Comparison of ENCODE assay signal across 7 mouse cellular contexts in the genomic region with DNA sequence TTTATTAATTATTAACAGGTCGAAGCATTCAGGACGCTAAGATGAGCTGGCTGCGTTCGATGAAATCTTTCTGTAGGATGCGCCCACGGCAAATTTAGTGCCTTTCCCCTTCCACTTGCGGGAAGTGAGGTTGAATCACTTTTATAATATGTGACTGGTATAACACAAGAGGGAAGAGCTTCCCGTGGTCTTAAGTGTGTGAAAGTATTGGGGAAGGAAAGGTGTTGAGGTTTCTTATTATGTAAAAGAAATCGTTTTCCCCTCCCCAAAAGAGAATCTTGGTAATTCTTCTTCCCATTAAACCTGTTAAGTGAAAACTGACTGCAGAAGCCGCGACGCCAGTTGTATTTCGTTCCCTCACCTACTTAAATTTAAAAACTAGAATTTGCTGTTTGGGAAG.
A peak's percentile ranks its signal among the peaks of the same experiment; 100 is the strongest.
DNase-seq lines count a peak whose midpoint lies in the region; ATAC-seq and TF ChIP-seq lines count a peak whose summit lies in the region.

No protein-coding gene starts in this region.

- H3K27me3 ChIP-seq in lung, embryonic 14.5 days (ENCODE audit: insufficient read depth, low read length): peaks cover 27% of the 10 kb centered on the region
- H3K27me3 ChIP-seq in forebrain, embryonic 14.5 days (replicated peaks; ENCODE audit: control insufficient read depth, insufficient read depth, low read length): peaks cover 24% of the 10 kb centered on the region; the same call in 1 of the 2 replicates
- peaks cover 32% of the 10 kb centered on the region for H3K27me3 ChIP-seq in limb, embryonic 12.5 days
- peaks cover 12% of the 10 kb centered on the region; the same call in 1 of the 2 replicates for H3K27me3 ChIP-seq in small intestine, adult 2 months (ENCODE audit: control insufficient read depth, insufficient read depth, low read length)

- no peak overlapping the region for H3K27ac ChIP-seq in lung, embryonic 14.5 days (ENCODE audit: low read depth)
- no peak overlapping the region for H3K27ac ChIP-seq in forebrain, embryonic 14.5 days (ENCODE audit: low read depth, low read length)
- no peak overlapping the region for H3K27ac ChIP-seq in limb, embryonic 12.5 days
- no peak overlapping the region for H3K27ac ChIP-seq in small intestine, adult 2 months (ENCODE audit: insufficient read depth, low read depth, low read length)

- no peak for TF ChIP-seq CTCF in lung, embryonic 14.5 days (IDR thresholded peaks at IDR 0.05; ENCODE audit: low read depth)
- no peak for TF ChIP-seq CTCF in small intestine, adult 2 months (IDR thresholded peaks at IDR 0.05; ENCODE audit: extremely low read depth, insufficient read length, insufficient replicate concordance, low read depth, low read length)

- no peaks in the 10 kb centered on the region for H3K9me3 ChIP-seq in lung, embryonic 14.5 days (ENCODE audit: low read depth, low read length)
- H3K9me3 ChIP-seq in forebrain, embryonic 14.5 days (replicated peaks; ENCODE audit: control insufficient read depth, low read length): no peaks in the 10 kb centered on the region
- no peaks in the 10 kb centered on the region for H3K9me3 ChIP-seq in limb, embryonic 12.5 days

- peak overlapping the region; percentile 98 for H3K4me2 ChIP-seq in lung, embryonic 14.5 days
- peak overlapping the region; percentile 99 for H3K4me2 ChIP-seq in forebrain, embryonic 14.5 days (ENCODE audit: low read length)
- H3K4me2 ChIP-seq in limb, embryonic 12.5 days: peak overlapping the region; percentile 96

- no peak for ATAC-seq in lung, embryonic 14.5 days (ENCODE audit: insufficient read depth)
- no peak for ATAC-seq in forebrain, embryonic 14.5 days
- no peak for ATAC-seq in limb, embryonic 12.5 days (ENCODE audit: insufficient number of reproducible peaks, insufficient read depth, low FRiP score, low TSS enrichment, low read depth)

- peaks cover 9% of the 10 kb centered on the region; the same call in 1 of the 2 replicates for H3K4me1 ChIP-seq in lung, embryonic 14.5 days (ENCODE audit: insufficient read depth)
- H3K4me1 ChIP-seq in forebrain, embryonic 14.5 days (ENCODE audit: control insufficient read depth, insufficient read depth, low read length): peaks cover 10% of the 10 kb centered on the region
- peaks cover 51% of the 10 kb centered on the region for H3K4me1 ChIP-seq in limb, embryonic 12.5 days (replicated peaks)
- H3K4me1 ChIP-seq in small intestine, adult 2 months (ENCODE audit: control insufficient read depth, insufficient read depth, insufficient read length, low read length): no peaks in the 10 kb centered on the region; the same call in 1 of the 2 replicates

- no peak for TF ChIP-seq POLR2A in small intestine, adult 2 months (IDR thresholded peaks at IDR 0.05; ENCODE audit: low read depth, low read length)

- peak; percentile 23 for DNase-seq in lung, embryonic 14.5 days
- no peak for DNase-seq in lung, postnatal 36 days
- DNase-seq in forebrain, embryonic 14.5 days (ENCODE audit: low spot score): no peak
- no peak for DNase-seq in adrenal gland, postnatal 25 days
- DNase-seq in layer of hippocampus, adult 18-20 months (ENCODE audit: low spot score in 2 of 2): no peak

- 8% methylated on average over 13 of the region's 13 CpGs for WGBS in lung, embryonic 14.5 days
- 16% methylated on average over 13 of the region's 13 CpGs for WGBS in forebrain, embryonic 14.5 days
- WGBS in limb, embryonic 12.5 days: 2% methylated on average over 13 of the region's 13 CpGs
- 21% methylated on average over 13 of the region's 13 CpGs for whole genome bisulfite sequencing in small intestine, adult 2 months

- H3K9ac ChIP-seq in lung, embryonic 14.5 days: no peak overlapping the region
- peak overlapping the region; percentile 69 for H3K9ac ChIP-seq in forebrain, embryonic 14.5 days (ENCODE audit: low read length)
- H3K9ac ChIP-seq in limb, embryonic 12.5 days (replicated peaks): no peak overlapping the region

- peak overlapping the region; percentile 68 for H3K4me3 ChIP-seq in lung, embryonic 14.5 days (ENCODE audit: low read depth, low read length)
- peak overlapping the region; percentile 64 for H3K4me3 ChIP-seq in forebrain, embryonic 14.5 days (ENCODE audit: low read depth, low read length)
- H3K4me3 ChIP-seq in limb, embryonic 12.5 days (replicated peaks): peak overlapping the region; percentile 69
- peak overlapping the region; percentile 64; the same call in 1 of the 2 replicates for H3K4me3 ChIP-seq in small intestine, adult 2 months (ENCODE audit: low read depth, low read length)

- H3K36me3 ChIP-seq in lung, embryonic 14.5 days (ENCODE audit: insufficient read depth): no peaks in the 10 kb centered on the region
- no peaks in the 10 kb centered on the region for H3K36me3 ChIP-seq in forebrain, embryonic 14.5 days (ENCODE audit: control insufficient read depth, insufficient read depth, low read length)
- no peaks in the 10 kb centered on the region for H3K36me3 ChIP-seq in limb, embryonic 12.5 days
- no peaks in the 10 kb centered on the region for H3K36me3 ChIP-seq in small intestine, adult 2 months (ENCODE audit: control insufficient read depth, insufficient read depth, low read length)
